Mouse (Mus musculus) ES-Bruce4 (cell line): ENCODE measurements around the gene Zfp638.

Experiments used
- CTCF ChIP-seq: IDR thresholded peaks from one replicate; pipeline ENCODE4 v1.8.1; 2011; ENCODE audit warnings: low read depth, low read length
- EP300 ChIP-seq: IDR thresholded peaks from 2 replicates; pipeline ENCODE4 v1.6.1; 2011; ENCODE audit warnings: low read depth, low read length; ENCODE audit not compliant: insufficient read depth
- POLR2A ChIP-seq: IDR thresholded peaks from one replicate; pipeline ENCODE4 v1.8.1; 2011; ENCODE audit warnings: low read length; ENCODE audit not compliant: insufficient read depth

DNA sequence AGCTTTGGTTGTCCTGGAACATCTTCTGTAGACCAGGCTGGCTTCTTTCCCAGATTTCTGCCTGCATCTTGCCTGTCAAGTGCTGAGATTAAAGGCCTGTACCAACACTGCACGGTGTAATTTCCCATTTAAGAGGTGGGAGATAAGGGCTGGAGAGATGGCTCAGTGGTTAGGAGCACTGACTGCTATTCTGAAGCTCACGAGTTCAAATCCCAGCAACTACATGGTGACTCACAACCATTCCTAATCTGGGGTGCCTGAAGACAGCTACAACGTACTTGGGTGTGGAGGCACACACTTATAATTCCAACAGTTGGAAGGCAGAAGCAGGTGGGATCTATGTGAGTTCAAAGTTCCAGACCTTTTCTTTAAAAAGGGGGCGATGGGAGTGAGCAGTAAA is 46.8 kb downstream of the Zfp638 start:
- TF ChIP-seq CTCF (no peak), EP300 (no peak), POLR2A (no peak)
